Mouse (Mus musculus): Measurements from ENCODE around the gene Mical3.

The Mical3 gene

GRCm38 (mm10) chr6:121004959-121005358 is 125.8 kb downstream of the Mical3 start:
- peak in 1 of 2 experiments; percentile 33 for DNase-seq

GRCm38 (mm10) chr6:121002952-121003351 is 127.8 kb downstream of the Mical3 start:
- DNase-seq = no peak

GRCm38 (mm10) chr6:120999860-121000526 is 130.8 kb downstream of the Mical3 start:
- DNase-seq = no peak

GRCm38 (mm10) chr6:120999087-120999486 is 131.7 kb downstream of the Mical3 start:
- DNase-seq = no peak

GRCm38 (mm10) chr6:120996607-120997006 is 134.2 kb downstream of the Mical3 start:
- DNase-seq = no peak

GRCm38 (mm10) chr6:120995541-120995940 is 135.3 kb downstream of the Mical3 start:
- DNase-seq = no peak

GRCm38 (mm10) chr6:120991857-120992256 is 138.9 kb downstream of the Mical3 start:
- no peak for DNase-seq

- DNase-seq = peak in 1 of 2 experiments; percentile 40
Observed at GRCm38 (mm10) chr6:120987571-120988084, 143.2 kb downstream of the Mical3 start.

- DNase-seq = no peak
Observed at GRCm38 (mm10) chr6:120987164-120987563, 143.6 kb downstream of the Mical3 start.

GRCm38 (mm10) chr6:120986172-120986571 is 144.6 kb downstream of the Mical3 start:
- DNase-seq = no peak

- DNase-seq = no peak
Observed at GRCm38 (mm10) chr6:120982314-120982713, 148.5 kb downstream of the Mical3 start.

- DNase-seq = peak in 1 of 2 experiments; percentile 43
Observed at GRCm38 (mm10) chr6:120981537-120981936, 149.3 kb downstream of the Mical3 start.

GRCm38 (mm10) chr6:120978019-120978621 is 152.7 kb downstream of the Mical3 start:
- DNase-seq = peak; percentile 29 to 47

GRCm38 (mm10) chr6:120976991-120977390 is 153.8 kb downstream of the Mical3 start:
- DNase-seq = no peak

GRCm38 (mm10) chr6:120976097-120976496 is 154.7 kb downstream of the Mical3 start:
- no peak for DNase-seq

- peak; percentile 75 to 90 for DNase-seq
Observed at GRCm38 (mm10) chr6:120971797-120972590, 158.8 kb downstream of the Mical3 start.

- DNase-seq = no peak
Observed at GRCm38 (mm10) chr6:120970939-120971796, 159.6 kb downstream of the Mical3 start.

- DNase-seq = no peak
Observed at GRCm38 (mm10) chr6:120965814-120966213, 165.0 kb downstream of the Mical3 start.

GRCm38 (mm10) chr6:120964179-120964578 is 166.6 kb downstream of the Mical3 start:
- DNase-seq = no peak

GRCm38 (mm10) chr6:120960338-120961030 is 170.3 kb downstream of the Mical3 start:
- peak; percentile 33 to 41 for DNase-seq

GRCm38 (mm10) chr6:120957331-120957730 is 173.5 kb downstream of the Mical3 start:
- no peak for DNase-seq
